Mouse (Mus musculus): ENCODE data around the gene Dis3l.
"Not testable (repeated sequence)": the region's sequence is repeated elsewhere in the genome, so short reads cannot be mapped to it uniquely, and the experiment has no call there.

The Dis3l gene

GRCm38 (mm10) chr9:64314696-64315095, 26.4 kb downstream of the Dis3l start:
- DNase-seq, result no peak

DNA sequence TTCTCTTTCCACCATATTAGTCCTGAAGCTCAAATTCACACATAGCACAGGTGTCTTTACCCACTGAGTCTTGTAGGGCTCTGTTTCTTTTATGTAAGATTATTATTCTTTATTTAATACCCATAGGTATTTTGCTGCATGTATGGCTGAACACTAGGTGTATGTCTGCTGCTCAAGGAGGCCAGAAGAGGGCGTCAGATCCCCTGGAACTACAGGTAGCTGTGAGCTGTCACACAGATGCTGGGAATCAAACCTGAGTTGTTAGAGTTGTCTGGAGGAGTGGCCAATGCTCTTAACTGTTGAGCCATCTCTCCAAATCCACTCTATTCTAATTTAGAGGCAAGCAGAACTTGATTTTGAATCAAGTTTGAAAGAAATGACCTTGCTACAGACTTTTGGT, 29.0 kb downstream of the Dis3l start:
- peak; percentile 23 for DNase-seq

DNA sequence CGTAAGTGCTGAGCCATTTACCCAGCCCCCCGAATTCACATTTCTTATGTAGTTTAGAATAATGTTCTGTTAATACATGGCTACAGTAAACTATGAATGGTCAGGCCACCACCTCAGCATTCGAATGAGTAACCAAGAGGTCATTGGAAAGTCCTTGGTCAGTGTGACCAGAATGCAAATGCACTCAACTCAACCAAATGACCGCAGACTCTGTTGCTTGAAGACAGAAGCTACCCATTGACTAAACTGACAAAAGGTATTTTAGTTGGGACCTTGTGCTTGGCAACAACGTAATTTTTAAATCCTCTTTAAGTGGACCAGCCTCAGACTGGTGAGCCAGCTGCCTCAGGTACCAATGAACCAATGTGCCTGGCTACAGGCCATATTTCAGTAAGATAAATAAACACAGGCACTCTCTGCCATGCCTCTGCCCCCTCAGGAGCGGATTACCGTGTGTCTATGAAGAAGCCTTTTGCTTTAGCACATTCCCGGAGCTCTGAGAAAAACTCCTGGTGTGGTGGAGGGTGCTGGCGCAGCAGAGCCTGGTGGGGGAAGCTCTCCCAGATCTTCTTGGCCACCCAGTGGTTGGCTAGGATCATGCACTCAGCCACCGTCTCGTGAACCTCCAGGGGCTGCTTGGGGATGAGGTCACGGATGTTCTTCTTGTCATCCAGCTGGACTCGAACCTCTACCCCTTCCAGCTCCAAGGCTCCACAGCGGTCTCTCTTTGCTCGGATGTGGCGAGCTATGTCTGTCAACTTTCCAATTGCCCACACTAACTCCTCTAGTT, 29.9 kb downstream of the Dis3l start:
- DNase-seq, result no peak

DNA sequence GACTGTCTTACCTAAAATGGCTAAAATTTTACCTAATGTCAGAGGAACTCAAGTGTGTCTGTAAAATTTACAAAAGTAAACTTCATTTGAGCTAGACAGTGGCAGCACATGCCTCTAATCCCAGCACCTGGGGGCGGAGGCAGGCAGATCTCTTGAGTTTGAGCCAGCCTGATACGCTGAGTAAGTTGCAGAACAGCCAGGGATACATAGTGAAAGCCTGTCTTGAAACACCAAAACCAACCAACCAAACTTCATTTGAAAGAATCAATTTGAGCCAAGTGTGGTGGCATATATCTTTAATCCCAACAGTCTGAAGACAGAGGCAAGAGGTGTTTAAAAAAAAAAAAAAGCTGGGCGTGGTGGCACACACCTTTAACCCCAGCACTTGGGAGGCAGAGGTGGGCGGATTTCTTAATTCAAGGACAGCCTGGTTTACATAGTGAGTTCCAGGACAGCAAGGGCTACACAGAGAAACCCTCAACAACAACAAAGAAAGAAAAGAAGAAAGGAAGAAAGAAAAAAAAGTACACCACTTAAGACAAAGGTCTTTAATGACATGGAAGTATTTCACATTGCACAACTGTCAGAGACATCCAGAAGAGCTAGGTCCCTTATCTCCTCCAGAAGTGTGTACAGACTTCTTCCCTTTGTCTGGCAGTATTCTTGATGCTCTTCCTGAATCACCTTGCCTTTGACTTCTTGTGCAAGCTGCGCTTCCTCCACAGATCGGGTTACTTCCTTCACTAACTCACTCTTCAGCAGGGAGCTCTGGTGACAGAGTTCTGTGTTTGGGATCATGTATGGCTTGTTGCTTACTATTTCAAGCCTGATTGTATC, 34.4 kb downstream of the Dis3l start:
- DNase-seq, result no peak

DNA sequence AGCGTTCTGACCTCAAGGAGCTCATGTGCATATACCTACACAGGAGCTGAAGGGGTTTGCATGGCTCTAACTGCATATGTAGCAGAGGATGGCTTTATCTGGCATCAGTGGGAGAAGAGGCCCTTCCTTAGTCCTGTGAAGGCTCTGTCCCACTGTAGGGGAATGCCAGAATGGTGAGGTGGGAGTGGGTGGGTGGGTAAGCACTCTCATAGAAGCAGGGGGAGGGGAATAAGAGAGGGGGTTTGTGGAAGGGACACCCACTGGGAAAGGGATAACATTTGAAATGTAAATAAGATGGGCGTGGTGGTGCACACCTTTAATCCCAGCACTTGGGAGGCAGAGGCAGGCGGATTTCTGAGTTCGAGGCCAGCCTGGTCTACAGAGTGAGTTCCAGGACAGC, 38.0 kb downstream of the Dis3l start:
- not testable (repeated sequence) for DNase-seq

GRCm38 (mm10) chr9:64282404-64282987, 58.6 kb downstream of the Dis3l start:
- DNase-seq, result no peak

- no peak for DNase-seq
Observed at GRCm38 (mm10) chr9:64281781-64282178, 59.3 kb downstream of the Dis3l start.

- DNase-seq, result peak; percentile 97
Observed at GRCm38 (mm10) chr9:64281105-64281780, 59.8 kb downstream of the Dis3l start, which contains the start of gene Tipin. TSS of gene Tipin (plus strand) at chr9:64281581.

GRCm38 (mm10) chr9:64278665-64279310, 62.3 kb downstream of the Dis3l start:
- no peak for DNase-seq

- peak; percentile 79 for DNase-seq
Observed at GRCm38 (mm10) chr9:64277706-64278105, 63.4 kb downstream of the Dis3l start.

DNA sequence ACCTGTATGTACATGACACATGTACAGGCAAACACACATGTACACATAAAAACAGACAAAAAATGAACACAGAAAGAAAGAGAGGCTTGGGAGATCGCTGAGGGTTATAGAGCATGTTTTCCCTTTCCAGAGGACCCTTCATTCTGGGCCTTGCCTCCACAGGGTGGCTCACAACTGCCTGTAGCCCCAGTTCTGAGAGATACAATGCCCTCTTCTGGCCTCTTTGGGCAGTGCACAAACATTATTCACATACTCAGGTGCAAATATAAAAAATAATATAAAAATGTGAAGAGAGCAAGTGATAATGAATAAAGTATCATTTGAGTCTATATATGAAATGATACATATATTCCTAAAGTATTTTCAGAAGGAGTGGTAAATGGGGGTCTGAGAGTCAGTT, 66.2 kb downstream of the Dis3l start:
- DNase-seq, result no peak

DNA sequence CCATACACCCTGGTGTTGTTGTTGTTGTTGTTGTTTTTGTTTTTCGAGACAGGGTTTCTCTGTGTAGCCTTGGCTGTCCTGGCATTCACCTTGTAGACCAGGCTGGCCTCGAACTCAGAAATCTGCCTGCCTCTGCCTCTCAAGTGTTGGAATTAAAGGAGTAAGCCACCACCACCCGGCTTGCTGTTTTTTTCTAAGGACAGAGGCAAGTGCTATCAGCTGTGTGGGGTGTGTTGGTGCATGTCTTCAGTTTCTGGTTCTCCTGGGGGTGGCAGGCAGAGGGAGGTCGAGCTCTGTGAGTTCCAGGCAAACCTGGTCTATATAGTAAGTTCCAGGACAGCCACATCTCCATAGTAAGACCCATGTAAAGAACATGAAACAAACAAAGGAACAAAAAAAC, 66.8 kb downstream of the Dis3l start:
- no peak for DNase-seq

DNA sequence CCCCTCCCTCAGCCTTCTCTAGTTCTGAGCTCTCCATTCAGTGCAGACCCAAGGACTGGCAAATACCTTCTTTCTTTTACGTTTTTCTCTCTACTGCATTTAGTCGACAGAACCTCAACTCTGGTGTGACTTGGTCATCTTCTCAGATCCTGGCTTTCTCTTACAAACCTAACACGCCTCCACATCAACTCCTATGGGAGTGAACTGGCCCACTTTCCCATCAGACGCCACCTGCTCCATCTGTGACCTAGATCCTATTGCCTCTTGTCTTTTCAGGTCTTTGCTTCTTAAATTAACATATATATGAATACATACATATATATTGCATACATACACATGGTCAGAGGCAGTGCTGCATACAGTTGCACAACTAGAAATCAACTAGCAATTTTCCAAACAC, 67.3 kb downstream of the Dis3l start:
- DNase-seq, result no peak

DNA sequence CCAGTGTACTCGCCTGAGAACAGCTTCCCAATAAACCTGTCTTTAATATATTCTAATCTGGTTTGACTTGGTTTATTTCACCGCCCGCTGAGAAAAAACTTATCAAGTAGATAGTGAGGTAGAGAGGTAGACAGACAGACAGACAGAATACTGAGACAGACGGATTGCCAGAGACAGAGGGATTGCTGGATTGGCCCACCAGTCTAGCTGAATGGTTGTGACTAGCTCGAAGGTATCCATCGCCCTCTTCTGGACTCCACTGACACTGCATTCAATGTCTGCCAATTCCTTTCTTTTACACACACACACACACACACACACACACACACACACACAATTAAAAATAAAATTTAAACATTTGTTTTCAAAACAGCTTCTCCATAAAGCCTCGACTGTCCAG, 68.5 kb downstream of the Dis3l start:
- peak; percentile 41 for DNase-seq

- no peak for DNase-seq
Observed at GRCm38 (mm10) chr9:64271249-64271648, 69.8 kb downstream of the Dis3l start.

GRCm38 (mm10) chr9:64268836-64269235, 72.3 kb downstream of the Dis3l start:
- DNase-seq, result not testable (repeated sequence)

DNA sequence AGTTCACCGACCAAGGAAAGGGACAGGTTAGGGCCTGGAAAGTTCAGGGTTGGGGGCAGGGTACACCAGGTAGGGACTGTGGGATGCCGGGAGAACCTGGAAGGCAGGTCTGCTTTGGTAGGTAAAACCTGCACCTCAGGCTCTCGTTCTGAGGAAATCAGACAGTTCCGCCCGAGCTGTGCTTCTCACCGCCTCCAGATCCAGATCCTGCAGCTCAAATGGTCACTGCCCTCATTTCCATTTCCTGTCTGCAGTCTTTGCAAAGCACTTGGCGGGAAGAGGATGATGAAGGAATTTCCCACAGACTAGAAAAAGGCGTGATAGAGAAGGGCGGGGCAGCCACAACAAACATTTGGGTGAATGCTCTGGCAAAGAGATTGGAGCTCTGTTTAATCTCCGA, 72.9 kb downstream of the Dis3l start:
- no peak for DNase-seq

GRCm38 (mm10) chr9:64267231-64267630, 73.9 kb downstream of the Dis3l start:
- DNase-seq, result no peak

DNA sequence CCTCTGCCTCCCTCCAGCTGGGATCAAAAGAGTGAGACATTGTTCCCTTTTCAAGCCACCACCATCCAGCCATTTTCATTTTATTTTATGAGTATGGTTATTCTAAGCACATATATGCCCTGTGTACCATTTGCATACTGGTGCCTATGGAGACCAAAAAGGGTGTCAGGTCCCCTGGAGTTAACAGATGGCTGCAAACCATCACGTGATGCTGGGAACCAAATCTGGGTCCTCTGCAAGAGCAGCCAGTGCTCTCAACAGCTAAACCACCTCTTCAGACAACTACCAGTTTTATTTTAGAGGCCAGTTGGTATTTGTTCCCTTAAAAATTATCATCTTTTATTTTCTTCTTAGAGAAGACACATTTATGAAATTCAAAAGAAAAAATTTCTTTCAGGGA, 76.3 kb downstream of the Dis3l start:
- DNase-seq, result no peak

DNA sequence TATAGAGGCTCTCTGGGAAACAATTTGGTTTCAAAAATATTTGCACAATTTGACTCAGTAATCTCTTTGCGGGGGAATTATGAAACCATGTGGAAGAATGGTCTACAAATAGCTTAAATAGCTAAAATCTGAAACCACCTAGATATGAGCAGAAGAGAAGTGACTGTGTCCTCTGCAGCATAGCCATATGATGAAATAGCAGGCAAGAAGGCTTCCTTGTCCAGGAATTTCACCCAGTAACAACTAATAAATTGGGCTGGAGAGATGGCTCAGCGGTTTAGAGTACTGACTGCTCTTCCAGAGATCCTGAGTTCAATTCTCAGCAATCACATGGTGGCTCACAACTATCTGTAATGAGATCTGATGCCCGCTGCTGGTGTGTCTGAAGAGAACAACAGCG, 80.1 kb downstream of the Dis3l start:
- no peak for DNase-seq

DNA sequence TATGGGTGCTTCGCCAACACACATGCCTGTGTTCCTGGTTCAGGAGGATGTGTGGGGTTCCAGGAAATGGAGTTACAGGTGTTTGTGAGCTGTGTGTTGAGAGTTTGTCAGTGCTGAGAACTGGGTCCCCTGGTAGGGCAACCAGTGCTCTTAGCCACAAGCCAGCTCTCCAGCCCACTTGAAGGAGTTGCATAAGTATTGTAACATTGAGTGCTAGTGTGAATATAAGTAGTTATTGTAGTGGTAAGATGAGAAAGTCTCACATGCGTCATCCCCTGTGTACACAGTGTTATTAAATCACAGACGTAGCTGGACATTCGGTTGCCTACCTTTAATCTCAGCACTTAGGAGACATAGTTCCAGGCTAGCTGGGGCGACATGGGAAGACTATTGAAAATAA, 81.2 kb downstream of the Dis3l start:
- no peak for DNase-seq
